Mouse (Mus musculus): ENCODE results near the gene Nkapd1.

GRCm38 (mm10) chr9:50604338-50604737 is 12.9 kb downstream of the Nkapd1 start:
- TF ChIP-seq CTCF (IDR thresholded peaks at IDR 0.05; ENCODE audit: extremely low read depth, insufficient read depth, insufficient read length, insufficient replicate concordance) (no peak), POLR2A (IDR thresholded peaks at IDR 0.05; ENCODE audit: low read depth, low read length) (no peak)

All from spleen, adult 2 months (tissue).